Mouse (Mus musculus) G1E (cell line): ENCODE results near the gene Amdhd2. TPM values are rescaled to one million over a fixed set of nuclear protein-coding genes. Genes with fewer than 3 reads are reported as not detected.

Experiments used
- ATAC-seq: 2 replicates; pipeline ENCODE4 v1.8.0; 2016; ENCODE audit warnings: mild to moderate bottlenecking; ENCODE audit not compliant: insufficient number of reproducible peaks, poor library complexity, low FRiP score, severe bottlenecking; ENCODE audit errors: extremely low read depth
- DNase-seq: peaks from one replicate; pipeline ENCODE4 v3.0.0; 2012; ENCODE audit warnings: low spot score
- H3K27me3 ChIP-seq: 2 replicates; pipeline ENCODE4 v1.6.1; 2012; ENCODE audit warnings: mild to moderate bottlenecking, low read length, inconsistent platforms; ENCODE audit not compliant: insufficient read depth
- H3K36me3 ChIP-seq: replicated peaks from 2 replicates; pipeline ENCODE3; 2012; ENCODE audit warnings: mild to moderate bottlenecking, inconsistent platforms
- H3K4me1 ChIP-seq: 2 replicates; pipeline ENCODE4 v1.6.1; 2012; ENCODE audit warnings: low read depth, low read length, inconsistent platforms, mixed read lengths; ENCODE audit not compliant: insufficient read depth
- H3K4me3 ChIP-seq: 2 replicates; pipeline ENCODE4 v1.5.1; 2012; ENCODE audit warnings: low read depth, mild to moderate bottlenecking, inconsistent platforms, low read length, moderate library complexity, mixed read lengths
- H3K9me3 ChIP-seq: replicated peaks from 2 replicates; pipeline ENCODE4 v1.6.1; 2012; ENCODE audit warnings: inconsistent platforms
- CTCF ChIP-seq: IDR thresholded peaks from 2 replicates; pipeline ENCODE4 v1.5.1; 2012; ENCODE audit warnings: low read depth, low read length, inconsistent platforms, mixed read lengths
- GATA1 ChIP-seq: IDR thresholded peaks from 2 replicates; pipeline ENCODE4 v1.6.1; 2012; ENCODE audit warnings: borderline replicate concordance, low read length, inconsistent platforms, mixed read lengths
- GATA2 ChIP-seq: IDR thresholded peaks from 2 replicates; pipeline ENCODE4 v1.6.1; 2012; ENCODE audit warnings: low read depth, low read length, inconsistent platforms, borderline replicate concordance
- POLR2AphosphoS5 ChIP-seq: IDR thresholded peaks from 2 replicates; pipeline ENCODE4 v1.6.1; 2012; ENCODE audit warnings: low read depth, low read length, inconsistent platforms; ENCODE audit not compliant: insufficient replicate concordance
- TAL1 ChIP-seq: conservative IDR thresholded peaks from 2 replicates; pipeline ENCODE4 v1.6.1; 2012; ENCODE audit warnings: low read depth, low read length, inconsistent platforms, mixed read lengths
- polyA plus RNA-seq: library from polyadenylated mRNA; stranded (reverse); fragments of >175 nt; gene quantifications from 2 replicates; pipeline ENCODE4 v1.2.3, GENCODE M21; 2012
- total RNA-seq, 2 experiments: library from RNA; stranded (forward) in 1 of 2; stranded (reverse) in 1 of 2; fragments of 200-1000 nt in 1 of 2; fragments of >200 nt in 1 of 2; fragmentation: Nextera tagmentation in 1 of 2; gene quantifications; 2 replicates each; pipeline ENCODE4 v1.2.3; 2014 to 2017

Gene Amdhd2
- total and polyA plus RNA-seq, 3 experiments: 18.7 to 60.2 (median 44.1) TPM

DNA sequence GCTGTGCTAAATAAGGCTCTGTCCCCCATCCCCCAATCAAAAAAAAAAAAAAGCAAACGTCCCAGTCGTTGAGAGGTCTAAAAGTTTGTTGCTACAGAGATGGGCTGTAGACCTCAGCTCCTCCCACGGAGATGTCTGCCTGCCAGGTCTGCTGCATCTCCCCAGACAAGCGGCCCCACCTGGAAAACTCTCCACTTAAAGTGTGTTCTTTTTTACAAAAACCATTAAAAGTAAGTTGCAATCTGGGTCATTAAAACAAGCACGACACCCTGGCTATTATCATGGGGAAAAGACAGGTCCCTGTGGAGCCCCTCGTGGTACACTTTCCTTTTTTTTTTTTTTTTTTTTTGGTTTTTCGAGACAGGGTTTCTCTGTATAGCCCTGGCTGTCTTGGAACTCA lies 12.2 kb downstream of the Amdhd2 start:
- TF ChIP-seq CTCF (no peak), TAL1 (no peak), GATA1 (no peak), GATA2 (no peak), POLR2AphosphoS5 (no peak)
- Histone ChIP-seq H3K27me3 (no peaks in the 10 kb centered on the region), H3K4me1 (peaks cover 38% of the 10 kb centered on the region), H3K4me3 (no peak overlapping the region; the same call in 1 of the 2 replicates), H3K36me3 (peaks cover 31% of the 10 kb centered on the region), H3K9me3 (no peaks in the 10 kb centered on the region)
- DNase-seq: no peak
- ATAC-seq: no peak

- Histone ChIP-seq H3K4me3 (peak within 1 kb of the TSS; percentile 69; the same call in 1 of the 2 replicates), H3K9me3 (no peaks in the 10 kb centered on the region), H3K36me3 (peaks cover 26% of the 10 kb centered on the region), H3K4me1 (peaks cover 38% of the 10 kb centered on the region), H3K27me3 (no peaks in the 10 kb centered on the region)
- no peak for TF ChIP-seq POLR2AphosphoS5
- TF ChIP-seq CTCF: no peak
- TF ChIP-seq TAL1: no peak
- no peak for TF ChIP-seq GATA2
- TF ChIP-seq GATA1: no peak
- DNase-seq: no peak
- ATAC-seq: no peak
These were observed 12.7 kb downstream of the Amdhd2 start, which contains the start of gene Pdpk1 for GRCm38 (mm10) chr17:24150824-24151223. Pdpk1 (minus strand) TSS chr17:24150924.

DNA sequence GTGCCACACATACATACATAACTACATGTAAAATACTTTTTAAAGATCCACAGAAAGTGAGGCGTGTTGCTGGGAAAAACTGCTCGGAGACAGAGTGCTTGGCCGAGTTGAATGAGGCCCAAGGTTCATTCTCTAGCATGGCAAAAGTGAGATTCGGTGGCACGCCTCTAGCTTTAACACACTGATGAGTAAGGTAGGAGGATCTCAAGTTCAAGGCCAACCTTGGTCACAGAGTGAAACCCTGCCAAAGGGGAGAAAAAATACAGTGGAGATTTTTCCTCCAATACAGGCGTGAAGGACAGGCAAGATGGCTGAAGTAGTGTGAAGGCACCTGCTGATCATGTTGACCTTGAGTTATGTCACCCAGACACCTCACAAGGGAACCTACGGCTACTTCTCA lies 14.1 kb downstream of the Amdhd2 start:
- DNase-seq: no peak
- peaks cover 39% of the 10 kb centered on the region for H3K4me1 ChIP-seq
- no peaks in the 10 kb centered on the region for H3K9me3 ChIP-seq
- H3K4me3 ChIP-seq: no peak overlapping the region
- no peak for ATAC-seq
- no peak for TF ChIP-seq TAL1
- no peak for TF ChIP-seq GATA2
- TF ChIP-seq CTCF: no peak
- no peak for TF ChIP-seq GATA1
- no peak for TF ChIP-seq POLR2AphosphoS5
- H3K27me3 ChIP-seq: no peaks in the 10 kb centered on the region
- H3K36me3 ChIP-seq: peaks cover 12% of the 10 kb centered on the region

- H3K4me3 ChIP-seq: no peak overlapping the region
- ATAC-seq (no peak), DNase-seq (no peak)
- H3K36me3 ChIP-seq: peaks cover 17% of the 10 kb centered on the region
- peaks cover 39% of the 10 kb centered on the region for H3K4me1 ChIP-seq
- no peak for TF ChIP-seq TAL1
- TF ChIP-seq POLR2AphosphoS5: no peak
- TF ChIP-seq GATA2: no peak
- TF ChIP-seq CTCF: no peak
- no peak for TF ChIP-seq GATA1
- no peaks in the 10 kb centered on the region for H3K27me3 ChIP-seq
- H3K9me3 ChIP-seq: no peaks in the 10 kb centered on the region
These were observed 20.7 kb downstream of the Amdhd2 start for GRCm38 (mm10) chr17:24142897-24143296.

DNA sequence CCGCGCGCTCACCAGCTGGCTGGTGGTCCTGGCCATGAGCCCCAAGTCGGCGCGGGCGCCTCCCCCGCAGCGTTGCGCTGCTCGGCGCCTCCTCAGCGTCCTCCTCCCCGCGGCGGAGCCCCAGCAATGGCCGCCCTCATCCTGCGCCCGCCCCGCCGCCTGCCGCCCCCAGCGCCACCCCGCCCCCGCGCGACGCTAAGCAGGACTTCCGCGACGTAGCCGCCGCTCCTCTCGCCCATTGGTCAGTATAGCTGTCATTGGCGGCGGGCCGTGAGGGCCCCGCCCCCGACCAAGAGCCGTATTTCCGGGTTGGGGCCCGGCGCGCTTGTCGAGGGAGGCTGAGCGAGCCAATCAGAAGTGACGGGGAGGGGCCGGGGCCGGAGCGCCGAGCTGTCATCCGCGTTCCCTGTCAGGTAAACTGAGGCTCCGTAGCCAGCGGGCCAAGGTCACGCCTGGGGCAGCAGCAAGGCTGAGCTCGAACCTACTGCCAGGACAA lies 22.1 kb downstream of the Amdhd2 start:
- H3K4me1 ChIP-seq: peaks cover 44% of the 10 kb centered on the region

DNA sequence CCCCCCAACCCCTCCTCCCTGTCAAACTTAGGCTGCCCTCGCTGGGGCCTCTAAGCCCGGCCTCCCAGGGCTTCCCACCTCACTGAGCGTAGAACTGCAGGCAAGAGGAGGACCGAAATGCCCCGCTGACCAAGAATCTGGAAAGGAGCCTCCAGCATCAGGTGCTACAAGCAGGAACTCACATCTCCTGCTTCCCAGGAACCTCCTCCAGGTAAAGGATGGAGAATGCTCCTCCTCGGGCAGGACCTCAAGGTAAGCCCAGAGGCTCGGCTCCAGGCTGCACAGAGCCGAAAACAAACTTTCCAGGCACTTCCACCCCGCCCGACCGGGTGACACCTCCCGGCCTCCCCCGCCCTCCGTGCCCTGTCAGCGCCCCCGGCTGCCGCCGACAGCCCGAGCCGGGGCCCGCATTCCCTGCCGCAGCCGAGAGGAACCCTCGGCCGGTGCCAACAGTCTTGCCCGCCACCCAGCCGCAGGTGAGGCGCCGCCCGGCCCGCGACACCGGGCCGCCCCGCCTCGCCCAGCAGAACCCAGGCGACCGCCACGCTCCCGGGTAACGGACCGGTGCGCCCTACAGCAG lies 22.6 kb downstream of the Amdhd2 start:
- DNase-seq (peak; percentile 41), ATAC-seq (no peak; the same call in 1 of the 2 replicates)
- Histone ChIP-seq H3K9me3 (no peaks in the 10 kb centered on the region), H3K27me3 (no peaks in the 10 kb centered on the region), H3K4me1 (peaks cover 49% of the 10 kb centered on the region), H3K4me3 (peak overlapping the region; percentile 95), H3K36me3 (peaks cover 29% of the 10 kb centered on the region)
- TF ChIP-seq POLR2AphosphoS5 (no peak), GATA2 (no peak), GATA1 (no peak), TAL1 (no peak), CTCF (no peak)

More for the DNA sequence above, 22.1 kb downstream of the Amdhd2 start:
- H3K9me3 ChIP-seq: no peaks in the 10 kb centered on the region
- peaks cover 24% of the 10 kb centered on the region for H3K36me3 ChIP-seq
- no peak for TF ChIP-seq GATA1
- TF ChIP-seq POLR2AphosphoS5: no peak
- TF ChIP-seq GATA2: no peak
- TF ChIP-seq TAL1: no peak
- no peak for TF ChIP-seq CTCF
- ATAC-seq: peak; percentile 95
- no peaks in the 10 kb centered on the region for H3K27me3 ChIP-seq
- peak; percentile 93 for DNase-seq
- peak overlapping the region; percentile 95 for H3K4me3 ChIP-seq

- H3K4me1 ChIP-seq: peaks cover 49% of the 10 kb centered on the region
- no peak for DNase-seq
- H3K9me3 ChIP-seq: no peaks in the 10 kb centered on the region
- H3K27me3 ChIP-seq: no peaks in the 10 kb centered on the region
- H3K36me3 ChIP-seq: peaks cover 32% of the 10 kb centered on the region
- no peak for TF ChIP-seq CTCF
- no peak for TF ChIP-seq GATA2
- TF ChIP-seq GATA1: no peak
- TF ChIP-seq TAL1: no peak
- no peak for TF ChIP-seq POLR2AphosphoS5
- peak overlapping the region; percentile 95; the same call in 1 of the 2 replicates for H3K4me3 ChIP-seq
- no peak for ATAC-seq
These were observed 23.6 kb downstream of the Amdhd2 start for GRCm38 (mm10) chr17:24139968-24140367.
